Mouse (Mus musculus): ENCODE results near the gene Sugct. TPM values are rescaled to one million over a fixed set of nuclear protein-coding genes. Genes with fewer than 3 reads are reported as not detected.
"Not testable (repeated sequence)": the region's sequence is repeated elsewhere in the genome, so short reads cannot be mapped to it uniquely, and the experiment has no call there.

Gene Sugct
- polyA plus RNA-seq, 1 experiment from 2014 or later = 4.5 TPM

GRCm38 (mm10) chr13:16831840-16832239, 863.5 kb downstream of the Sugct start:
- no peak for ATAC-seq (ENCODE audit: insufficient number of reproducible peaks, low FRiP score, low TSS enrichment, low read depth)
- 61% methylated on average over 8 of the region's 8 CpGs for WGBS
- no peaks in the 10 kb centered on the region for H3K36me3 ChIP-seq
- no peak overlapping the region for H3K27ac ChIP-seq
- no peak overlapping the region for H3K4me3 ChIP-seq
- no peaks in the 10 kb centered on the region for H3K27me3 ChIP-seq
- no peaks in the 10 kb centered on the region for H3K4me1 ChIP-seq
- H3K9me3 ChIP-seq = no peaks in the 10 kb centered on the region
- no peak overlapping the region for H3K4me2 ChIP-seq
- H3K9ac ChIP-seq = no peak overlapping the region

- not testable (repeated sequence) for H3K36me3 ChIP-seq; H3K4me1 ChIP-seq; H3K27me3 ChIP-seq; H3K9me3 ChIP-seq; H3K4me3 ChIP-seq; H3K4me2 ChIP-seq; ATAC-seq (ENCODE audit: insufficient number of reproducible peaks, low FRiP score, low TSS enrichment, low read depth); H3K27ac ChIP-seq; H3K9ac ChIP-seq
- 72% methylated on average over 6 of the region's 6 CpGs for WGBS
Observed at GRCm38 (mm10) chr13:16830291-16830690, 865.1 kb downstream of the Sugct start.

GRCm38 (mm10) chr13:16829589-16829988, 865.8 kb downstream of the Sugct start:
- H3K27ac ChIP-seq = no peak overlapping the region
- no peak overlapping the region for H3K4me2 ChIP-seq
- no peaks in the 10 kb centered on the region for H3K36me3 ChIP-seq
- H3K9me3 ChIP-seq = no peaks in the 10 kb centered on the region
- no peak overlapping the region for H3K4me3 ChIP-seq
- no peak overlapping the region for H3K9ac ChIP-seq
- no peaks in the 10 kb centered on the region for H3K27me3 ChIP-seq
- peaks cover 3% of the 10 kb centered on the region; the same call in 1 of the 2 replicates for H3K4me1 ChIP-seq
- no peak for ATAC-seq (ENCODE audit: insufficient number of reproducible peaks, low FRiP score, low TSS enrichment, low read depth)
- 37% methylated on average over 2 of the region's 2 CpGs for WGBS

GRCm38 (mm10) chr13:16825619-16826018, 869.7 kb downstream of the Sugct start:
- no peaks in the 10 kb centered on the region for H3K36me3 ChIP-seq
- no peak overlapping the region for H3K4me2 ChIP-seq
- ATAC-seq (ENCODE audit: insufficient number of reproducible peaks, low FRiP score, low TSS enrichment, low read depth) = no peak
- H3K4me3 ChIP-seq = no peak overlapping the region
- H3K9me3 ChIP-seq = no peaks in the 10 kb centered on the region
- 24% methylated on average over 6 of the region's 6 CpGs for WGBS
- no peak overlapping the region for H3K9ac ChIP-seq
- H3K27ac ChIP-seq = no peak overlapping the region
- no peaks in the 10 kb centered on the region for H3K27me3 ChIP-seq
- peaks cover 3% of the 10 kb centered on the region; the same call in 1 of the 2 replicates for H3K4me1 ChIP-seq

GRCm38 (mm10) chr13:16821785-16822184, 873.6 kb downstream of the Sugct start:
- WGBS = 28% methylated on average over 4 of the region's 4 CpGs
- Histone ChIP-seq H3K9me3 (no peaks in the 10 kb centered on the region), H3K36me3 (no peaks in the 10 kb centered on the region), H3K27ac (no peak overlapping the region), H3K27me3 (no peaks in the 10 kb centered on the region), H3K4me1 (peaks cover 3% of the 10 kb centered on the region; the same call in 1 of the 2 replicates), H3K4me2 (no peak overlapping the region), H3K4me3 (no peak overlapping the region), H3K9ac (no peak overlapping the region)
- no peak for ATAC-seq (ENCODE audit: insufficient number of reproducible peaks, low FRiP score, low TSS enrichment, low read depth)

GRCm38 (mm10) chr13:16817471-16817870, 877.9 kb downstream of the Sugct start:
- Histone ChIP-seq H3K36me3 (no peaks in the 10 kb centered on the region), H3K9ac (no peak overlapping the region), H3K4me3 (no peak overlapping the region), H3K9me3 (no peaks in the 10 kb centered on the region), H3K27me3 (no peaks in the 10 kb centered on the region), H3K4me1 (no peaks in the 10 kb centered on the region), H3K4me2 (no peak overlapping the region), H3K27ac (no peak overlapping the region)
- no peak for ATAC-seq (ENCODE audit: insufficient number of reproducible peaks, low FRiP score, low TSS enrichment, low read depth)
- 75% methylated on average over 6 of the region's 6 CpGs for WGBS

- H3K9me3 ChIP-seq = no peaks in the 10 kb centered on the region
- no peak overlapping the region for H3K27ac ChIP-seq
- H3K36me3 ChIP-seq = no peaks in the 10 kb centered on the region
- no peak overlapping the region for H3K4me3 ChIP-seq
- H3K4me2 ChIP-seq = no peak overlapping the region
- no peak for ATAC-seq (ENCODE audit: insufficient number of reproducible peaks, low FRiP score, low TSS enrichment, low read depth)
- H3K4me1 ChIP-seq = no peaks in the 10 kb centered on the region
- H3K9ac ChIP-seq = no peak overlapping the region
- 50% methylated on average over 5 of the region's 5 CpGs for WGBS
- no peaks in the 10 kb centered on the region for H3K27me3 ChIP-seq
Observed at GRCm38 (mm10) chr13:16816747-16817146, 878.6 kb downstream of the Sugct start.

- no peak overlapping the region for H3K27ac ChIP-seq
- H3K4me3 ChIP-seq = no peak overlapping the region
- no peaks in the 10 kb centered on the region for H3K36me3 ChIP-seq
- 88% methylated on average over 2 of the region's 2 CpGs for WGBS
- H3K4me2 ChIP-seq = no peak overlapping the region
- no peaks in the 10 kb centered on the region for H3K27me3 ChIP-seq
- H3K9me3 ChIP-seq = no peaks in the 10 kb centered on the region
- ATAC-seq (ENCODE audit: insufficient number of reproducible peaks, low FRiP score, low TSS enrichment, low read depth) = no peak
- H3K9ac ChIP-seq = no peak overlapping the region
- H3K4me1 ChIP-seq = no peaks in the 10 kb centered on the region
Observed at GRCm38 (mm10) chr13:16812268-16812667, 883.1 kb downstream of the Sugct start.

Other genes starting within 250 kb of the Sugct start
- gene Mplkip, start 361 bp downstream of the Sugct start, polyA plus RNA-seq (2015; fragmentation: Nextera tagmentation; extraction: Ambion mirVana) = 30.9 and 41.0 TPM in 2 replicates
- gene Cdk13, start 109.5 kb upstream of the Sugct start, polyA plus RNA-seq (2015; fragmentation: Nextera tagmentation; extraction: Ambion mirVana) = 14.1 and 18.3 TPM in 2 replicates
- gene Rala, start 248.7 kb upstream of the Sugct start, polyA plus RNA-seq (2015; fragmentation: Nextera tagmentation; extraction: Ambion mirVana) = 108 and 110 TPM in 2 replicates